Mouse (Mus musculus): Measurements from ENCODE around the gene Ptprg.
"Not testable (repeated sequence)": the region's sequence is repeated elsewhere in the genome, so short reads cannot be mapped to it uniquely, and the experiment has no call there.

Ptprg gene

GRCm38 (mm10) chr14:11806674-11807073 lies 253.3 kb downstream of the Ptprg start:
- no peaks in the 10 kb centered on the region for H3K36me3 ChIP-seq (ENCODE audit: insufficient read depth, low read length)

GRCm38 (mm10) chr14:11807465-11807864 lies 254.1 kb downstream of the Ptprg start:
- Histone ChIP-seq H3K9me3 (ENCODE audit: low read length) (no peaks in the 10 kb centered on the region), H3K27me3 (ENCODE audit: insufficient read depth, low read length) (no peaks in the 10 kb centered on the region), H3K36me3 (ENCODE audit: insufficient read depth, low read length) (no peaks in the 10 kb centered on the region), H3K4me1 (replicated peaks; ENCODE audit: low read depth, low read length) (peaks cover 49% of the 10 kb centered on the region), H3K4me3 (replicated peaks; ENCODE audit: low read length) (no peak overlapping the region)
- TF ChIP-seq POU5F1 (IDR thresholded peaks at IDR 0.05; ENCODE audit: borderline replicate concordance, low read length), result no peak
- TF ChIP-seq NANOG (IDR thresholded peaks at IDR 0.05; ENCODE audit: borderline replicate concordance, low read length), result no peak
- no peak for TF ChIP-seq CTCF (conservative IDR thresholded peaks at IDR 0.05; ENCODE audit: low read length)

More at GRCm38 (mm10) chr14:11806674-11807073, 253.3 kb downstream of the Ptprg start:
- TF ChIP-seq NANOG (IDR thresholded peaks at IDR 0.05; ENCODE audit: borderline replicate concordance, low read length) (no peak), POU5F1 (IDR thresholded peaks at IDR 0.05; ENCODE audit: borderline replicate concordance, low read length) (no peak), CTCF (conservative IDR thresholded peaks at IDR 0.05; ENCODE audit: low read length) (no peak)
- peaks cover 48% of the 10 kb centered on the region for H3K4me1 ChIP-seq (replicated peaks; ENCODE audit: low read depth, low read length)
- H3K27me3 ChIP-seq (ENCODE audit: insufficient read depth, low read length), result no peaks in the 10 kb centered on the region
- H3K4me3 ChIP-seq (replicated peaks; ENCODE audit: low read length), result no peak overlapping the region
- H3K9me3 ChIP-seq (ENCODE audit: low read length), result no peaks in the 10 kb centered on the region

- H3K4me1 ChIP-seq (replicated peaks; ENCODE audit: low read depth, low read length), result peaks cover 49% of the 10 kb centered on the region
- H3K36me3 ChIP-seq (ENCODE audit: insufficient read depth, low read length), result no peaks in the 10 kb centered on the region
- no peaks in the 10 kb centered on the region for H3K9me3 ChIP-seq (ENCODE audit: low read length)
- TF ChIP-seq CTCF (conservative IDR thresholded peaks at IDR 0.05; ENCODE audit: low read length) (no peak), POU5F1 (IDR thresholded peaks at IDR 0.05; ENCODE audit: borderline replicate concordance, low read length) (no peak), NANOG (IDR thresholded peaks at IDR 0.05; ENCODE audit: borderline replicate concordance, low read length) (no peak)
- no peaks in the 10 kb centered on the region for H3K27me3 ChIP-seq (ENCODE audit: insufficient read depth, low read length)
- H3K4me3 ChIP-seq (replicated peaks; ENCODE audit: low read length), result no peak overlapping the region
Observed at GRCm38 (mm10) chr14:11811142-11811761, 257.9 kb downstream of the Ptprg start.

GRCm38 (mm10) chr14:11812291-11812690 lies 259.0 kb downstream of the Ptprg start:
- no peak overlapping the region for H3K4me3 ChIP-seq (replicated peaks; ENCODE audit: low read length)
- TF ChIP-seq NANOG (IDR thresholded peaks at IDR 0.05; ENCODE audit: borderline replicate concordance, low read length) (no peak), CTCF (conservative IDR thresholded peaks at IDR 0.05; ENCODE audit: low read length) (no peak), POU5F1 (IDR thresholded peaks at IDR 0.05; ENCODE audit: borderline replicate concordance, low read length) (no peak)
- no peaks in the 10 kb centered on the region for H3K36me3 ChIP-seq (ENCODE audit: insufficient read depth, low read length)
- peaks cover 49% of the 10 kb centered on the region for H3K4me1 ChIP-seq (replicated peaks; ENCODE audit: low read depth, low read length)
- no peaks in the 10 kb centered on the region for H3K27me3 ChIP-seq (ENCODE audit: insufficient read depth, low read length)
- H3K9me3 ChIP-seq (ENCODE audit: low read length), result no peaks in the 10 kb centered on the region

- not testable (repeated sequence) for H3K36me3 ChIP-seq (ENCODE audit: insufficient read depth, low read length); H3K4me3 ChIP-seq (replicated peaks; ENCODE audit: low read length); H3K9me3 ChIP-seq (ENCODE audit: low read length); H3K27me3 ChIP-seq (ENCODE audit: insufficient read depth, low read length)
- H3K4me1 ChIP-seq (replicated peaks; ENCODE audit: low read depth, low read length), result peaks cover 45% of the 10 kb centered on the region
Observed at GRCm38 (mm10) chr14:11814811-11815210, 261.5 kb downstream of the Ptprg start.

- TF ChIP-seq CTCF (conservative IDR thresholded peaks at IDR 0.05; ENCODE audit: low read length), result no peak
- TF ChIP-seq NANOG (IDR thresholded peaks at IDR 0.05; ENCODE audit: borderline replicate concordance, low read length), result no peak
- Histone ChIP-seq H3K36me3 (ENCODE audit: insufficient read depth, low read length) (no peaks in the 10 kb centered on the region), H3K4me3 (replicated peaks; ENCODE audit: low read length) (no peak overlapping the region), H3K27me3 (ENCODE audit: insufficient read depth, low read length) (no peaks in the 10 kb centered on the region), H3K9me3 (ENCODE audit: low read length) (no peaks in the 10 kb centered on the region), H3K4me1 (replicated peaks; ENCODE audit: low read depth, low read length) (peaks cover 33% of the 10 kb centered on the region)
Observed at GRCm38 (mm10) chr14:11817236-11817635, 263.9 kb downstream of the Ptprg start.

GRCm38 (mm10) chr14:11818054-11818453 lies 264.7 kb downstream of the Ptprg start:
- Histone ChIP-seq H3K27me3 (ENCODE audit: insufficient read depth, low read length) (no peaks in the 10 kb centered on the region), H3K4me3 (replicated peaks; ENCODE audit: low read length) (no peak overlapping the region), H3K9me3 (ENCODE audit: low read length) (no peaks in the 10 kb centered on the region), H3K4me1 (replicated peaks; ENCODE audit: low read depth, low read length) (peaks cover 33% of the 10 kb centered on the region), H3K36me3 (ENCODE audit: insufficient read depth, low read length) (no peaks in the 10 kb centered on the region)
- TF ChIP-seq POU5F1 (IDR thresholded peaks at IDR 0.05; ENCODE audit: borderline replicate concordance, low read length) (no peak), NANOG (IDR thresholded peaks at IDR 0.05; ENCODE audit: borderline replicate concordance, low read length) (no peak), CTCF (conservative IDR thresholded peaks at IDR 0.05; ENCODE audit: low read length) (no peak)

- TF ChIP-seq NANOG (IDR thresholded peaks at IDR 0.05; ENCODE audit: borderline replicate concordance, low read length), result no peak
- TF ChIP-seq CTCF (conservative IDR thresholded peaks at IDR 0.05; ENCODE audit: low read length), result no peak
- no peak for TF ChIP-seq POU5F1 (IDR thresholded peaks at IDR 0.05; ENCODE audit: borderline replicate concordance, low read length)
- no peaks in the 10 kb centered on the region for H3K9me3 ChIP-seq (ENCODE audit: low read length)
- no peaks in the 10 kb centered on the region for H3K36me3 ChIP-seq (ENCODE audit: insufficient read depth, low read length)
- H3K27me3 ChIP-seq (ENCODE audit: insufficient read depth, low read length), result no peaks in the 10 kb centered on the region
- peaks cover 33% of the 10 kb centered on the region for H3K4me1 ChIP-seq (replicated peaks; ENCODE audit: low read depth, low read length)
- no peak overlapping the region for H3K4me3 ChIP-seq (replicated peaks; ENCODE audit: low read length)
Observed at GRCm38 (mm10) chr14:11818721-11819120, 265.4 kb downstream of the Ptprg start.

GRCm38 (mm10) chr14:11819326-11819725 lies 266.0 kb downstream of the Ptprg start:
- no peak for TF ChIP-seq POU5F1 (IDR thresholded peaks at IDR 0.05; ENCODE audit: borderline replicate concordance, low read length)
- TF ChIP-seq CTCF (conservative IDR thresholded peaks at IDR 0.05; ENCODE audit: low read length), result no peak
- no peak for TF ChIP-seq NANOG (IDR thresholded peaks at IDR 0.05; ENCODE audit: borderline replicate concordance, low read length)
- H3K4me1 ChIP-seq (replicated peaks; ENCODE audit: low read depth, low read length), result peaks cover 33% of the 10 kb centered on the region
- no peaks in the 10 kb centered on the region for H3K9me3 ChIP-seq (ENCODE audit: low read length)
- no peaks in the 10 kb centered on the region for H3K27me3 ChIP-seq (ENCODE audit: insufficient read depth, low read length)
- no peaks in the 10 kb centered on the region for H3K36me3 ChIP-seq (ENCODE audit: insufficient read depth, low read length)
- no peak overlapping the region for H3K4me3 ChIP-seq (replicated peaks; ENCODE audit: low read length)

Measured in E14TG2a.4 (cell line).